Mouse (Mus musculus) megakaryocyte, embryonic 14.5 days (primary cell): ENCODE results near the gene Dtx4.

Experiments used
- FLI1 ChIP-seq: IDR thresholded peaks from 2 replicates; pipeline ENCODE4 v1.6.1; 2012; ENCODE audit warnings: low read length, inconsistent platforms, mixed read lengths
- GATA1 ChIP-seq: IDR thresholded peaks from 3 replicates; pipeline ENCODE4 v1.6.1; 2012; ENCODE audit warnings: mixed read lengths, low read length, inconsistent platforms, borderline replicate concordance

- TF ChIP-seq GATA1 (no peak), FLI1 (no peak)
These were observed 68.2 kb downstream of the Dtx4 start for GRCm38 (mm10) chr19:12433033-12433432.
